Mouse (Mus musculus) lung, adult 2 months (tissue): ENCODE measurements around the gene Arhgap29.

Experiments
- CTCF ChIP-seq: fragments of 200-500 bp; IDR thresholded peaks from 2 replicates; pipeline ENCODE4 v1.5.1; 2011; ENCODE audit warnings: mild to moderate bottlenecking, low read length, control low read depth; ENCODE audit not compliant: insufficient read depth
- POLR2A ChIP-seq: fragments of 200-500 bp; IDR thresholded peaks from 2 replicates; pipeline ENCODE4 v1.6.1; 2011; ENCODE audit warnings: low read depth, mild to moderate bottlenecking, control low read depth, low read length, borderline replicate concordance; ENCODE audit errors: extremely low read depth

GRCm38 (mm10) chr3:121937036-121937435 lies 15.3 kb upstream of the Arhgap29 start:
- TF ChIP-seq CTCF (no peak), POLR2A (no peak)
